Mouse (Mus musculus) megakaryocyte, embryonic 14.5 days (primary cell): ENCODE data around the gene Actr5.

Experiments used
- FLI1 ChIP-seq: IDR thresholded peaks from 2 replicates; pipeline ENCODE4 v1.6.1; 2012; ENCODE audit warnings: low read length, inconsistent platforms, mixed read lengths
- GATA1 ChIP-seq: IDR thresholded peaks from 3 replicates; pipeline ENCODE4 v1.6.1; 2012; ENCODE audit warnings: mixed read lengths, low read length, inconsistent platforms, borderline replicate concordance

- TF ChIP-seq GATA1 (no peak), FLI1 (no peak)
Observed at GRCm38 (mm10) chr2:158652985-158653384, 28.3 kb downstream of the Actr5 start.
